Mouse (Mus musculus) thymus, adult 2 months (tissue): ENCODE measurements around the gene Ptpn18. TPM values are rescaled to one million over a fixed set of nuclear protein-coding genes. Genes with fewer than 3 reads are reported as not detected.

Experiments
- DNase-seq: peaks from one replicate; pipeline ENCODE4 v3.0.0; 2021
- H3K27ac ChIP-seq: fragments of 200-500 bp; 2 replicates; pipeline ENCODE4 v1.5.1; 2012; ENCODE audit warnings: low read length, control low read depth; ENCODE audit not compliant: control insufficient read depth, insufficient read depth
- H3K27me3 ChIP-seq: fragments of 200-500 bp; 2 replicates; pipeline ENCODE4 v1.6.1; 2012; ENCODE audit warnings: mild to moderate bottlenecking, low read length, moderate library complexity, mixed read lengths; ENCODE audit not compliant: control insufficient read depth, insufficient read depth
- H3K36me3 ChIP-seq: fragments of 200-500 bp; 2 replicates; pipeline ENCODE4 v1.6.1; 2012; ENCODE audit warnings: mild to moderate bottlenecking, low read length, moderate library complexity; ENCODE audit not compliant: control insufficient read depth, insufficient read depth
- H3K4me1 ChIP-seq: fragments of 200-500 bp; replicated peaks from 2 replicates; pipeline ENCODE4 v1.6.1; 2012; ENCODE audit warnings: low read length; ENCODE audit not compliant: control insufficient read depth, insufficient read depth
- H3K4me3 ChIP-seq: fragments of 200-500 bp; 2 replicates; pipeline ENCODE4 v1.5.1; 2012; ENCODE audit warnings: mild to moderate bottlenecking, low read length, control low read depth, moderate library complexity; ENCODE audit not compliant: control insufficient read depth, insufficient read depth
- CTCF ChIP-seq: fragments of 200-500 bp; IDR thresholded peaks from 2 replicates; pipeline ENCODE4 v1.5.1; 2012; ENCODE audit warnings: mild to moderate bottlenecking, control low read depth, low read length, moderate library complexity, borderline replicate concordance; ENCODE audit not compliant: control insufficient read depth, poor library complexity, insufficient read depth; ENCODE audit errors: extremely low read depth
- POLR2A ChIP-seq: fragments of 200-500 bp; IDR thresholded peaks from 2 replicates; pipeline ENCODE4 v1.6.1; 2012; ENCODE audit warnings: mild to moderate bottlenecking, low read length, control low read depth, moderate library complexity; ENCODE audit not compliant: control insufficient read depth, poor library complexity, insufficient read depth; ENCODE audit errors: extremely low read depth
- WGBS: fragments of 180-500 bp; shearing (Covaris S2); methylation state at CpG from one replicate; pipeline ENCODE4 v1.1.7; 2018; 5-methylcytosine and 5-hydroxymethylcytosine counted together
- polyA plus RNA-seq: library from polyadenylated mRNA; depleted of rRNA; stranded (reverse); fragments of >200 nt; gene quantifications from 2 replicates; pipeline ENCODE4 v1.2.3, GENCODE M21; 2012

Gene Ptpn18
- polyA plus RNA-seq, 1 experiment, result 705 TPM

- H3K27me3 ChIP-seq, result no peaks in the 10 kb centered on the region; the same call in 1 of the 2 replicates
- H3K27ac ChIP-seq, result no peak overlapping the region
- H3K4me1 ChIP-seq, result peaks cover 9% of the 10 kb centered on the region; the same call in 1 of the 2 replicates
- TF ChIP-seq CTCF (no peak), POLR2A (no peak)
- no peak overlapping the region for H3K4me3 ChIP-seq
- 22% methylated on average over 8 of the region's 8 CpGs for WGBS
- H3K36me3 ChIP-seq, result no peaks in the 10 kb centered on the region
- no peak for DNase-seq
These were observed 4.8 kb downstream of the Ptpn18 start for GRCm38 (mm10) chr1:34464310-34464817.

GRCm38 (mm10) chr1:34465445-34465844 lies 5.9 kb downstream of the Ptpn18 start:
- TF ChIP-seq CTCF, result no peak
- Histone ChIP-seq H3K36me3 (no peaks in the 10 kb centered on the region), H3K27ac (no peak overlapping the region), H3K27me3 (no peaks in the 10 kb centered on the region; the same call in 1 of the 2 replicates), H3K4me1 (peaks cover 5% of the 10 kb centered on the region; the same call in 1 of the 2 replicates), H3K4me3 (no peak overlapping the region)
- DNase-seq, result no peak
- 72% methylated on average over 6 of the region's 6 CpGs for WGBS

- H3K27ac ChIP-seq, result no peak overlapping the region
- no peaks in the 10 kb centered on the region for H3K36me3 ChIP-seq
- DNase-seq, result no peak
- TF ChIP-seq CTCF, result no peak
- TF ChIP-seq POLR2A, result no peak
- WGBS, result 25% methylated on average over 3 of the region's 3 CpGs
- no peak overlapping the region for H3K4me3 ChIP-seq
- H3K27me3 ChIP-seq, result no peaks in the 10 kb centered on the region
- H3K4me1 ChIP-seq, result peaks cover 12% of the 10 kb centered on the region
These were observed 8.5 kb downstream of the Ptpn18 start for GRCm38 (mm10) chr1:34468051-34468450.

GRCm38 (mm10) chr1:34468500-34468899 lies 8.9 kb downstream of the Ptpn18 start:
- Histone ChIP-seq H3K27me3 (no peaks in the 10 kb centered on the region), H3K4me1 (peaks cover 15% of the 10 kb centered on the region), H3K27ac (no peak overlapping the region), H3K4me3 (no peak overlapping the region), H3K36me3 (no peaks in the 10 kb centered on the region)
- no peak for DNase-seq
- 78% methylated on average over 4 of the region's 4 CpGs for WGBS
- TF ChIP-seq CTCF (no peak), POLR2A (no peak)

- H3K4me1 ChIP-seq, result peaks cover 17% of the 10 kb centered on the region
- DNase-seq, result no peak
- no peaks in the 10 kb centered on the region for H3K27me3 ChIP-seq
- no peak for TF ChIP-seq POLR2A
- TF ChIP-seq CTCF, result no peak
- 93% methylated on average over 5 of the region's 5 CpGs for WGBS
- no peak overlapping the region for H3K4me3 ChIP-seq
- H3K36me3 ChIP-seq, result no peaks in the 10 kb centered on the region
- no peak overlapping the region for H3K27ac ChIP-seq
These were observed 10.2 kb downstream of the Ptpn18 start for GRCm38 (mm10) chr1:34469801-34470200.

GRCm38 (mm10) chr1:34472427-34473300 lies 13.1 kb downstream of the Ptpn18 start:
- peak; percentile 72 for TF ChIP-seq POLR2A
- no peak; the same call in 1 of the 2 replicates for TF ChIP-seq CTCF
- Histone ChIP-seq H3K27ac (peak overlapping the region; percentile 75), H3K4me3 (peak overlapping the region; percentile 81), H3K27me3 (no peaks in the 10 kb centered on the region), H3K36me3 (no peaks in the 10 kb centered on the region), H3K4me1 (peaks cover 17% of the 10 kb centered on the region)
- DNase-seq, result peak; percentile 84
- under 1% methylated on average over 43 of the region's 43 CpGs for WGBS
